Mouse (Mus musculus) testis, postnatal 10 days (tissue): Measurements from ENCODE around the gene Ccn5.
A peak's percentile ranks its signal among the peaks of the same experiment; 100 is the strongest.

ENCODE experiments used
- DNase-seq: peaks from one replicate; pipeline ENCODE4 v3.0.0; 2021; ENCODE audit warnings: low spot score

Ccn5 gene

GRCm38 (mm10) chr2:163853461-163853901, 32.8 kb downstream of the Ccn5 start, which contains the start of gene Kcnk15:
Kcnk15 (plus strand) TSS chr2:163853651.
- DNase-seq = peak; percentile 66

- no peak for DNase-seq
Measured at GRCm38 (mm10) chr2:163857233-163857632, 36.6 kb downstream of the Ccn5 start.

- peak; percentile 83 for DNase-seq
Measured at GRCm38 (mm10) chr2:163858254-163858947, 37.7 kb downstream of the Ccn5 start.

- no peak for DNase-seq
Measured at GRCm38 (mm10) chr2:163865311-163865710, 44.6 kb downstream of the Ccn5 start.

- DNase-seq = no peak
Measured at GRCm38 (mm10) chr2:163866061-163866460, 45.4 kb downstream of the Ccn5 start.

- no peak for DNase-seq
Measured at GRCm38 (mm10) chr2:163869783-163870182, 49.1 kb downstream of the Ccn5 start.

- DNase-seq = no peak
Measured at GRCm38 (mm10) chr2:163871266-163871665, 50.6 kb downstream of the Ccn5 start.

- no peak for DNase-seq
Measured at GRCm38 (mm10) chr2:163871906-163872305, 51.2 kb downstream of the Ccn5 start.

GRCm38 (mm10) chr2:163874877-163875276, 54.2 kb downstream of the Ccn5 start:
- DNase-seq = no peak

GRCm38 (mm10) chr2:163875484-163875883, 54.8 kb downstream of the Ccn5 start:
- DNase-seq = peak; percentile 69

- no peak for DNase-seq
Measured at GRCm38 (mm10) chr2:163876830-163877498, 56.3 kb downstream of the Ccn5 start.

GRCm38 (mm10) chr2:163880891-163881290, 60.2 kb downstream of the Ccn5 start:
- DNase-seq = peak; percentile 76
